Mouse (Mus musculus): Measurements from ENCODE around the gene Robo2. TPM values are rescaled to one million over a fixed set of nuclear protein-coding genes. Genes with fewer than 3 reads are reported as not detected.

Gene Robo2
- polyA plus RNA-seq (2012; rRNA removed): 66.8 and 101 TPM in 2 replicates

- DNase-seq (ENCODE audit: low read depth): peak; percentile 90
- TF ChIP-seq POLR2A (IDR thresholded peaks at IDR 0.05; ENCODE audit: borderline replicate concordance, extremely low read depth, insufficient read depth, insufficient read length, poor library complexity, severe bottlenecking) (no peak), CTCF (IDR thresholded peaks at IDR 0.05; ENCODE audit: borderline replicate concordance, extremely low read depth, insufficient read depth, insufficient read length) (no peak)
Measured at GRCm38 (mm10) chr16:74411481-74412251, at the start of gene Robo2. Gene Robo2 (minus strand): TSS chr16:74411825.

- no peak for DNase-seq (ENCODE audit: low read depth)
- TF ChIP-seq POLR2A (IDR thresholded peaks at IDR 0.05; ENCODE audit: borderline replicate concordance, extremely low read depth, insufficient read depth, insufficient read length, poor library complexity, severe bottlenecking) (no peak), CTCF (IDR thresholded peaks at IDR 0.05; ENCODE audit: borderline replicate concordance, extremely low read depth, insufficient read depth, insufficient read length) (no peak)
Measured at GRCm38 (mm10) chr16:74458138-74458537, 46.5 kb upstream of the Robo2 start.

- no peak for DNase-seq (ENCODE audit: low read depth)
- no peak for TF ChIP-seq POLR2A (IDR thresholded peaks at IDR 0.05; ENCODE audit: borderline replicate concordance, extremely low read depth, insufficient read depth, insufficient read length, poor library complexity, severe bottlenecking)
- no peak for TF ChIP-seq CTCF (IDR thresholded peaks at IDR 0.05; ENCODE audit: borderline replicate concordance, extremely low read depth, insufficient read depth, insufficient read length)
Measured at GRCm38 (mm10) chr16:74457736-74458135, 46.1 kb upstream of the Robo2 start.

- no peak for TF ChIP-seq POLR2A (IDR thresholded peaks at IDR 0.05; ENCODE audit: borderline replicate concordance, extremely low read depth, insufficient read depth, insufficient read length, poor library complexity, severe bottlenecking)
- TF ChIP-seq CTCF (IDR thresholded peaks at IDR 0.05; ENCODE audit: borderline replicate concordance, extremely low read depth, insufficient read depth, insufficient read length): no peak
- peak; percentile 71 for DNase-seq (ENCODE audit: low read depth)
Measured at GRCm38 (mm10) chr16:74456808-74457470, 45.3 kb upstream of the Robo2 start.

DNA sequence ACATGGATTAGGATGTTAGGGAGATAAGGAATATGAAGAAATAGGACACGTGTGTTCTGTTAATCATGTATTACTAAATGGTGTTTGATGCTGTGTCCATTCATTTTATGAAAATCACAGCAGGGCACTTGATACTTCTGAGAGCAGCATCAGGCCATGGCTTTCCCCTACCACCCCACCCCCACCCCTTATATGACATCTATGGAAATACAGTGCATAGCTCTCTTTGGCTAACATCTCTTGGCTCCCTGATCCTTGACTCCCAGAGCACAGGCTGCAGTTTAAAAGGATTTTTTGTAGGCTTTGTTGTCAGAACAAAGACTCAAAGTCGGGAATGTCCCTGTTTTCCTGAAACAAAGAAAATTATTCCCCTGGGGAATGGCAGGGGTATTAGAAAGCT, 43.6 kb upstream of the Robo2 start:
- TF ChIP-seq POLR2A (IDR thresholded peaks at IDR 0.05; ENCODE audit: borderline replicate concordance, extremely low read depth, insufficient read depth, insufficient read length, poor library complexity, severe bottlenecking) (no peak), CTCF (IDR thresholded peaks at IDR 0.05; ENCODE audit: borderline replicate concordance, extremely low read depth, insufficient read depth, insufficient read length) (no peak)
- DNase-seq (ENCODE audit: low read depth): peak; percentile 46

GRCm38 (mm10) chr16:74448025-74448424, 36.4 kb upstream of the Robo2 start:
- DNase-seq (ENCODE audit: low read depth): no peak
- no peak for TF ChIP-seq CTCF (IDR thresholded peaks at IDR 0.05; ENCODE audit: borderline replicate concordance, extremely low read depth, insufficient read depth, insufficient read length)
- TF ChIP-seq POLR2A (IDR thresholded peaks at IDR 0.05; ENCODE audit: borderline replicate concordance, extremely low read depth, insufficient read depth, insufficient read length, poor library complexity, severe bottlenecking): no peak

GRCm38 (mm10) chr16:74427071-74427470, 15.4 kb upstream of the Robo2 start:
- DNase-seq (ENCODE audit: low read depth): peak; percentile 19
- no peak for TF ChIP-seq CTCF (IDR thresholded peaks at IDR 0.05; ENCODE audit: borderline replicate concordance, extremely low read depth, insufficient read depth, insufficient read length)
- TF ChIP-seq POLR2A (IDR thresholded peaks at IDR 0.05; ENCODE audit: borderline replicate concordance, extremely low read depth, insufficient read depth, insufficient read length, poor library complexity, severe bottlenecking): no peak

- DNase-seq (ENCODE audit: low read depth): no peak
- TF ChIP-seq POLR2A (IDR thresholded peaks at IDR 0.05; ENCODE audit: borderline replicate concordance, extremely low read depth, insufficient read depth, insufficient read length, poor library complexity, severe bottlenecking): no peak
- no peak for TF ChIP-seq CTCF (IDR thresholded peaks at IDR 0.05; ENCODE audit: borderline replicate concordance, extremely low read depth, insufficient read depth, insufficient read length)
Measured at GRCm38 (mm10) chr16:74420324-74420723, 8.7 kb upstream of the Robo2 start.

DNA sequence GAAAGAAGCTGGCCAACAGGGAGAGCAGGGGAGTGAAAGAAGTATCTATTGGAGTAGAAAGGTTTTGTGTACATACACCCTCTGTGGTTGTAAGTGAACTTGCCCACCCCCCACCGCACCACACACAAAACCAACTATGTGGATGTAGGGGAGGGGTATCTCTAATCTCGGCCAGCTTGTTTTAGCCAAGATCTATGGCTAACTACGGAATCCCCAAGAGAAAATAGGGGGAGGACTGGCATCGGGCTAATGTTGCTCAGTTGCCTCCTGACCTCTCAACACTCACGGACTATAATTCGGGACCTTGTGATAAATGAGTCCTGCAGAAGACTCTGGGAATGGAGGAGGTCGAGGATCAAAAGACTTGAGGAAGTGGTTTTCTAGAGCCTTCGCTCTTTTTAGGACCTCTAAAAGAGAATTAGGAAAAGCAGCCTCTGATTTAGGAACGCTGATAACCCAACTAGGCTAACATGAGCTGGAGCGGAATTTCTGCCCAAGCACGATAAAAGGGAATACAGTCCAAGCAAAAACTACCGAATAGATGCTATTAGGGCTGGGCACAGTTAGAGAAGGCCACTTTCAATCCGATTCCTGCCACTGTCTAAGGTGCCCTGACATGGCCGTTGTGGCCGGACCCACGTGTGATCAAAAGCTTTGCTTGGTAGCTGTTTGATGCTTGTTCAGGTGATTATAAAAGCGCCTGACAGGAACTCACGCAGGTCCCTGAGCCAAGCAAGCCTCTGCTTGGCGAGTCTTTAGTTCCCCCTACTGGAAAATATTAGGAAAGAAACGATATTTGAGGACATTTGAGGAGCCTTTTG, 1.1 kb upstream of the Robo2 start:
- peak; percentile 95 for DNase-seq (ENCODE audit: low read depth)
- TF ChIP-seq CTCF (IDR thresholded peaks at IDR 0.05; ENCODE audit: borderline replicate concordance, extremely low read depth, insufficient read depth, insufficient read length): peak; percentile 68
- TF ChIP-seq POLR2A (IDR thresholded peaks at IDR 0.05; ENCODE audit: borderline replicate concordance, extremely low read depth, insufficient read depth, insufficient read length, poor library complexity, severe bottlenecking): no peak

- DNase-seq (ENCODE audit: low read depth): peak; percentile 71
- TF ChIP-seq POLR2A (IDR thresholded peaks at IDR 0.05; ENCODE audit: borderline replicate concordance, extremely low read depth, insufficient read depth, insufficient read length, poor library complexity, severe bottlenecking) (no peak), CTCF (IDR thresholded peaks at IDR 0.05; ENCODE audit: borderline replicate concordance, extremely low read depth, insufficient read depth, insufficient read length) (no peak)
Measured at GRCm38 (mm10) chr16:74411021-74411420, 604 bp downstream of the Robo2 start.

DNA sequence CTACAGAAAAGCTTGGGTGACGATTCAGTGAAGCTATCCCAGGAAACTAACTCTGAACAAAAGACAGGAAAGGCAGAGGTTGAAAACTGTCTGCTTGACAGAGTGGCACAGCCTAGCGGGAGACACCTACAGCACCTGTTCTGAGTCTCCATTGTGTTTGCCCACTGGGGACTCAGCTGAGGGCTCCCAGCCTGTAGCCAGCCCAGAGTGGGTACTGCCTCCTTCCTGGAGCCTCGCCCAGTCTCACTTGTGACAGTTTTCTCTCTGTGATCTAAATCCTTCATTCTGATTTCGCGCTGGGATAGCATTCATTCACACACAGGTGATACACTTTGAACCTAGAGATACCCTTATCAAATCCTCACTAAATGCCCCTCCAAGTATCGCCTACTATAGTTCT, 1.5 kb downstream of the Robo2 start:
- TF ChIP-seq CTCF (IDR thresholded peaks at IDR 0.05; ENCODE audit: borderline replicate concordance, extremely low read depth, insufficient read depth, insufficient read length) (no peak), POLR2A (IDR thresholded peaks at IDR 0.05; ENCODE audit: borderline replicate concordance, extremely low read depth, insufficient read depth, insufficient read length, poor library complexity, severe bottlenecking) (no peak)
- peak; percentile 74 for DNase-seq (ENCODE audit: low read depth)

Data from brain, embryonic 14.5 days (tissue).